Mouse (Mus musculus) hindbrain, embryonic 13.5 days (tissue): ENCODE results near the gene Dnajc7. TPM values are rescaled to one million over a fixed set of nuclear protein-coding genes. Genes with fewer than 3 reads are reported as not detected.
A peak's percentile ranks its signal among the peaks of the same experiment; 100 is the strongest.

Experiments
- ATAC-seq: fragments of 200-750 bp; cut with Nextera tagmentation; 2 replicates; pipeline ENCODE4 v1.8.0; 2017; ENCODE audit warnings: moderate TSS enrichment; ENCODE audit not compliant: low FRiP score
- H3K27ac ChIP-seq: fragments of 300-500 bp; sonication (generic); 2 replicates; pipeline ENCODE4 v1.5.1; 2015; ENCODE audit warnings: inconsistent platforms, mild to moderate bottlenecking, moderate library complexity
- H3K27me3 ChIP-seq: fragments of 300-500 bp; sonication (generic); 2 replicates; pipeline ENCODE4 v1.6.1; 2015; ENCODE audit warnings: mild to moderate bottlenecking, inconsistent platforms
- H3K36me3 ChIP-seq: fragments of 300-500 bp; sonication (generic); 2 replicates; pipeline ENCODE4 v1.6.1; 2015; ENCODE audit warnings: mild to moderate bottlenecking, inconsistent platforms
- H3K4me1 ChIP-seq: fragments of 300-500 bp; sonication (generic); replicated peaks from 2 replicates; pipeline ENCODE4 v1.6.1; 2015; ENCODE audit warnings: inconsistent platforms
- H3K4me2 ChIP-seq: fragments of 300-500 bp; sonication (generic); 2 replicates; pipeline ENCODE4 v1.6.1; 2015; ENCODE audit warnings: inconsistent platforms, mild to moderate bottlenecking, moderate library complexity
- H3K4me3 ChIP-seq: fragments of 300-500 bp; sonication (generic); 2 replicates; pipeline ENCODE4 v1.5.1; 2015; ENCODE audit warnings: mild to moderate bottlenecking, inconsistent platforms
- H3K9ac ChIP-seq: fragments of 300-500 bp; sonication (generic); 2 replicates; pipeline ENCODE4 v1.6.1; 2015; ENCODE audit warnings: mild to moderate bottlenecking, inconsistent platforms
- H3K9me3 ChIP-seq: fragments of 300-500 bp; sonication (generic); 2 replicates; pipeline ENCODE4 v1.6.1; 2016; ENCODE audit warnings: inconsistent platforms
- WGBS: fragments of 180-500 bp; shearing (Covaris S2); methylation state at CpG from one replicate; pipeline ENCODE4 v1.1.7; 2015; 5-methylcytosine and 5-hydroxymethylcytosine counted together
- polyA plus RNA-seq: library from polyadenylated mRNA; unstranded; fragments of >200 nt; fragmentation: Nextera tagmentation; extraction: Ambion mirVana; gene quantifications from 2 replicates; pipeline ENCODE4 v1.2.1, GENCODE M21; 2015

The Dnajc7 gene
- polyA plus RNA-seq, 1 experiment from 2014 or later: 308 TPM

DNA sequence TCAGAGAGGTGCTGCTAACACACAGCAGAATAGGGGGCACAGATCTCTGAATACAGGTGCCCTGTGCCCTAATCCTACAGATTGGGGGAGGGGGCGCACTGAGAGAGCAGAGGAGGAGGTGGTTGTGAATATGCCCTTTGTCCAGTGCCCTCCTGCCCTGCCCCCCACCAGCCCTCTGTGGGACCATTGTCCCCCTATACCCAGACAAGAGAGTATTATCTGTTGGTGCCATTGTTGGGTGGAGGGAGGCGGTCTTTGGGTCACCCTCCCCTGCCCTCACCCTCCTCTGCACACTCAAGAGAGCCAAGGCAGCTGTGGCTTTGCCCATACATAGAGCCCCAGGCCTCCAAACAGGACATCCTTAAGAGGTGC, 44.5 kb downstream of the Dnajc7 start:
- peaks cover 13% of the 10 kb centered on the region for H3K27me3 ChIP-seq
- peak; percentile 30 for ATAC-seq

DNA sequence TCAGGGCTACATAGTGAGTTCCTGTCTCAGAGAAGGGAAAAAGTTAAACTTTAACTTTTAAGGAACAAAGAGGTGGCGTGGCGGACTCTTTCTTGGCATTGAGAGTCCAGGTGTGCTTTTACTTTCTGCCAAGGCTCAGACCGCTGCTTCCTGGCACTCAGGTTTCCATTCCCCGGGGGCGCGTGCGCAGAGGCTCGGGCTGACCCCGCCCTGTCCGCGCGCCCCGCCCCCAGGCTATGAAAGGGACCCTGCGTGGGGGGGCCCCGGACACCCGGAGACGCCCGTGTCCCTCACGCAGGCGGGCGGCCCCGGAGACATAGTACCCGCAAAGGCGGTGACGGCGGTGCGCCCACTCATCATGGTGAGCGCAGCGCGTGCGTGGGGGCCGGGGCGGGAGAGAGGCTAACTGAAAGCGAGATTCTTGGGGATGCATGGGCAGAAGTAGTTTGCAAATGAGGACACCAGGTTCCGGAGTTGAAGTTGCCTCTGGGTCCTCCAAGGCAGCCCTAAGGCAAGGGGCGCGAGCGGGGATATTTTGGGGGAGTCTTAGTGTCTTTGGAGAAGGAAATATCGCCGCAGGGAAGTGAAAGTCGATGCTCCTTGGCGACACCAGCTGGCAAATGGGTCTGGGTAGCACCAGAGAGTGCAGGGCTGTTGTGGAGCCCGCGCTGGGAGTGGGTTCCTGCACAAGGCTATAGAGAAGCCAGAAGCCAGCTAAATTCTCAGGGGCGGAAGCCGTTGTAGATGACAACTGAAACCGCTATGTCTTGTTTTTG, 45.1 kb downstream of the Dnajc7 start, which contains the start of gene Cnp:
Gene Cnp, plus strand, starts transcription at position 197 of the 776 bp plus-strand sequence.
- Histone ChIP-seq H3K27me3 (peaks cover 13% of the 10 kb centered on the region), H3K9me3 (no peaks in the 10 kb centered on the region), H3K9ac (peak within 1 kb of the TSS; percentile 78), H3K36me3 (peaks cover 20% of the 10 kb centered on the region), H3K4me3 (peak within 1 kb of the TSS; percentile 58), H3K27ac (peak within 1 kb of the TSS; percentile 69; the same call in 1 of the 2 replicates), H3K4me1 (peaks cover 42% of the 10 kb centered on the region), H3K4me2 (peak within 1 kb of the TSS; percentile 80)
- ATAC-seq: peak; percentile 70
- 2% methylated on average over 46 of the region's 47 CpGs for WGBS

More for the DNA sequence above, 44.5 kb downstream of the Dnajc7 start:
- peak overlapping the region; percentile 80 for H3K4me2 ChIP-seq
- no peaks in the 10 kb centered on the region for H3K9me3 ChIP-seq
- WGBS: 19% methylated on average over 2 of the region's 2 CpGs
- peaks cover 25% of the 10 kb centered on the region for H3K36me3 ChIP-seq
- H3K9ac ChIP-seq: peak overlapping the region; percentile 78
- H3K4me1 ChIP-seq: peaks cover 42% of the 10 kb centered on the region
- peak overlapping the region; percentile 58 for H3K4me3 ChIP-seq
- H3K27ac ChIP-seq: peak overlapping the region; percentile 69; the same call in 1 of the 2 replicates

DNA sequence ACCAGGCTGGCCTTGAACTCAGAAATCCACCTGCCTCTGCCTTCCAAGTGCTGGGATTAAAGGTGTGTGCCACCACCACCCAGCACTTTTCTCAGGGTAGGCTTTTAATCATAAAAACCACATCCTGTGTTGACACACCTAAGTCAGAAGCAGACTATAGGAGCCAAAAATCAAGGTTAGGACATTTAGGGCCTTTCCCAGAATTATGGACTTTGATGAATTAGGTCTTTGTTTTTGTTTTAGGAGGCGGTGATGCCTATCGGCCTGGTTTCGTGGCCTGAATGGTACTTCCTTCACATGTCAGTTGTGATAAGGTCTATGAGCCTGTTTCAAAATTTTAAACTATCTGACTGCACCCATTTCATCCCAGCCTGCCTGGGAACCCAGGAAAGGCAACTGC, 45.8 kb downstream of the Dnajc7 start:
- Histone ChIP-seq H3K9me3 (no peaks in the 10 kb centered on the region), H3K27me3 (peaks cover 13% of the 10 kb centered on the region), H3K9ac (no peak overlapping the region), H3K4me1 (peaks cover 42% of the 10 kb centered on the region), H3K4me2 (peak overlapping the region; percentile 80), H3K36me3 (peaks cover 13% of the 10 kb centered on the region), H3K27ac (no peak overlapping the region), H3K4me3 (peak overlapping the region; percentile 58)
- 95% methylated on average over 3 of the region's 3 CpGs for WGBS
- no peak for ATAC-seq

GRCm38 (mm10) chr11:100571202-100571567, 48.8 kb downstream of the Dnajc7 start:
- Histone ChIP-seq H3K36me3 (no peaks in the 10 kb centered on the region), H3K4me2 (peak overlapping the region; percentile 54)

GRCm38 (mm10) chr11:100570430-100571201, 49.4 kb downstream of the Dnajc7 start:
- H3K27me3 ChIP-seq: peaks cover 13% of the 10 kb centered on the region
- peak overlapping the region; percentile 63 for H3K9ac ChIP-seq
- H3K4me1 ChIP-seq: peaks cover 24% of the 10 kb centered on the region
- H3K9me3 ChIP-seq: no peaks in the 10 kb centered on the region
- peak overlapping the region; percentile 17 for H3K4me3 ChIP-seq
- H3K36me3 ChIP-seq: no peaks in the 10 kb centered on the region
- no peak overlapping the region for H3K27ac ChIP-seq
- WGBS: 14% methylated on average over 8 of the region's 8 CpGs
- ATAC-seq: peak; percentile 43; the same call in 1 of the 2 replicates
- H3K4me2 ChIP-seq: peak overlapping the region; percentile 54

More at GRCm38 (mm10) chr11:100571202-100571567, 48.8 kb downstream of the Dnajc7 start:
- ATAC-seq: peak; percentile 37; the same call in 1 of the 2 replicates
- Histone ChIP-seq H3K27ac (no peak overlapping the region), H3K9ac (peak overlapping the region; percentile 63), H3K9me3 (no peaks in the 10 kb centered on the region), H3K27me3 (peaks cover 13% of the 10 kb centered on the region), H3K4me3 (peak overlapping the region; percentile 17), H3K4me1 (peaks cover 30% of the 10 kb centered on the region)
- WGBS: 12% methylated on average over 16 of the region's 16 CpGs

DNA sequence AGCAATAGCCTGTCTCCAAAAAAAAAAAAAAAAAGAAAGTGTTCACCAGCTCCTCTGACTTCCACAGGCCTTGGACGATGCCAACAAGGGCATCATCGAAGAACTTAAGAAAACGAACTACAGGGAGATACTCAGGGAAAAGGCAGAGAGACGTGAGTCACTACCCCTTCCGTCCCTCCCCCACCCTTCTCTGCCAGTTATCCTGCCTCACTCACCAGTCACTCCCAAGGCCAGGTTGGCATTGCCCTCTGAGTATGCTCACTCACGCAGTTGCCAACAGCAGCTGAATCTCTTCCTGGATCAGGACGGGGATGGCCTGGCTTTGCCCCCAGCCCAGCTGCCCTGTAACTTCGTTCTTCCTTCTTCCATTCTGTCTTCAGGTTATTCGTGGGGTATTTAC, 50.2 kb downstream of the Dnajc7 start:
- no peak overlapping the region for H3K9ac ChIP-seq
- H3K4me2 ChIP-seq: no peak overlapping the region
- peaks cover 13% of the 10 kb centered on the region for H3K27me3 ChIP-seq
- H3K4me1 ChIP-seq: peaks cover 16% of the 10 kb centered on the region
- no peaks in the 10 kb centered on the region for H3K36me3 ChIP-seq
- WGBS: 71% methylated on average over 9 of the region's 9 CpGs
- no peak overlapping the region for H3K4me3 ChIP-seq
- no peak overlapping the region for H3K27ac ChIP-seq
- H3K9me3 ChIP-seq: no peaks in the 10 kb centered on the region
- ATAC-seq: no peak

GRCm38 (mm10) chr11:100568692-100569091, 51.3 kb downstream of the Dnajc7 start:
- 0 out of 2 replicates have a peak overlapping the region, but pooled peaks have one; percentile 3 for H3K9ac ChIP-seq
- no peak overlapping the region for H3K4me3 ChIP-seq
- no peak overlapping the region for H3K4me2 ChIP-seq
- WGBS: 89% methylated on average over 8 of the region's 8 CpGs
- H3K9me3 ChIP-seq: no peaks in the 10 kb centered on the region
- H3K27ac ChIP-seq: no peak overlapping the region
- no peaks in the 10 kb centered on the region for H3K36me3 ChIP-seq
- H3K27me3 ChIP-seq: peaks cover 13% of the 10 kb centered on the region
- ATAC-seq: no peak
- peaks cover 13% of the 10 kb centered on the region for H3K4me1 ChIP-seq

GRCm38 (mm10) chr11:100567815-100568245, 52.1 kb downstream of the Dnajc7 start:
- H3K9me3 ChIP-seq: no peaks in the 10 kb centered on the region
- H3K36me3 ChIP-seq: no peaks in the 10 kb centered on the region
- peaks cover 13% of the 10 kb centered on the region for H3K4me1 ChIP-seq
- H3K27me3 ChIP-seq: peaks cover 13% of the 10 kb centered on the region
- ATAC-seq: no peak
- H3K4me2 ChIP-seq: no peak overlapping the region
- H3K9ac ChIP-seq: no peak overlapping the region
- H3K4me3 ChIP-seq: no peak overlapping the region
- H3K27ac ChIP-seq: no peak overlapping the region
- WGBS: 57% methylated on average over 9 of the region's 9 CpGs

- Histone ChIP-seq H3K4me1 (peaks cover 13% of the 10 kb centered on the region), H3K9ac (no peak overlapping the region), H3K27ac (no peak overlapping the region), H3K4me3 (no peak overlapping the region), H3K9me3 (no peaks in the 10 kb centered on the region), H3K4me2 (no peak overlapping the region), H3K36me3 (no peaks in the 10 kb centered on the region), H3K27me3 (peaks cover 10% of the 10 kb centered on the region)
- WGBS: 84% methylated on average over 5 of the region's 5 CpGs
- no peak for ATAC-seq
Observed at GRCm38 (mm10) chr11:100567229-100567628, 52.7 kb downstream of the Dnajc7 start.

DNA sequence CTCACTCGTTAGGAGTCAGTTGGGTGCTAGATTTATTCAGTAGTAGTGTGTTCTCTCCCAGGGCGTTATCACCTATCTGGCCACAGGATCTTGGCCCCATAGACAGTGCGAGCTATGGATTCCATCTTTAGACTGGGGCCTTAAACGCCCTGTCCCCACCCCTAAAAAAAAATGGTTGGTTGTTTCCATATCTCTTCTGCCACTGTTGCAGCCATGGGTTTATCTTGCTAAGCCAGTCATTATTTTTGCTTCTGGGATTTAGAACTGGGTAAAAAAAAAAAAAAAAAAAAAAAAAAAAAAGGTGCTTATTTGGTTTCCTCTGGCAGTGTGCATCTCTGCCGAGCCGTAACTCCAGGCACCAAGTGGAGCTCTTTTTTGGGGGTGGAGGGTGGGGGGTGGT, 55.3 kb downstream of the Dnajc7 start:
- no peaks in the 10 kb centered on the region for H3K4me1 ChIP-seq
- no peak for ATAC-seq
- H3K27me3 ChIP-seq: no peaks in the 10 kb centered on the region
- no peaks in the 10 kb centered on the region for H3K9me3 ChIP-seq
- whole genome bisulfite sequencing: 93% methylated on average over 6 of the region's 6 CpGs
- H3K9ac ChIP-seq: no peak overlapping the region
- H3K4me3 ChIP-seq: no peak overlapping the region
- no peak overlapping the region for H3K4me2 ChIP-seq
- no peak overlapping the region for H3K27ac ChIP-seq
- H3K36me3 ChIP-seq: no peaks in the 10 kb centered on the region

DNA sequence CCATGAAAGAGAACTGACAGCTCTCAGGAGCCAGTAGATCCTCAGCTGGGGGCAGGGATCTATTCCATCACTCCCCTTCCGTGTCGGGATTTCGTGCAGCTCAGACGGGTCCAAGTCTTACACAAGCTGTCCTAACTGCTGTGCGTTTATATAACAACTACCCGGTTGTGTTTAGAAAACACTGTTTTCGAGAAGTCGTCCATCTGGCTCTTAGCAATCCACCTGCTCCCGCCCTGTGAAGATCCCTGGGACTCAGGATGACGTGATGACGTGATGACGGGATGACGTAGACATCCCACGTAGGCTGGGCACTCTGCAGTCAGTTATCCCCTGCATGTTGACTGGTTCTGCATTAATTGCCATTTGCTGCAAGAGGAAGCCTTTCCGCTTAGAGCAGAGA, 55.7 kb downstream of the Dnajc7 start:
- Histone ChIP-seq H3K4me1 (no peaks in the 10 kb centered on the region), H3K4me2 (no peak overlapping the region), H3K27ac (no peak overlapping the region), H3K27me3 (no peaks in the 10 kb centered on the region), H3K9ac (no peak overlapping the region), H3K36me3 (no peaks in the 10 kb centered on the region), H3K4me3 (no peak overlapping the region), H3K9me3 (no peaks in the 10 kb centered on the region)
- no peak for ATAC-seq
- 79% methylated on average over 15 of the region's 15 CpGs for WGBS

DNA sequence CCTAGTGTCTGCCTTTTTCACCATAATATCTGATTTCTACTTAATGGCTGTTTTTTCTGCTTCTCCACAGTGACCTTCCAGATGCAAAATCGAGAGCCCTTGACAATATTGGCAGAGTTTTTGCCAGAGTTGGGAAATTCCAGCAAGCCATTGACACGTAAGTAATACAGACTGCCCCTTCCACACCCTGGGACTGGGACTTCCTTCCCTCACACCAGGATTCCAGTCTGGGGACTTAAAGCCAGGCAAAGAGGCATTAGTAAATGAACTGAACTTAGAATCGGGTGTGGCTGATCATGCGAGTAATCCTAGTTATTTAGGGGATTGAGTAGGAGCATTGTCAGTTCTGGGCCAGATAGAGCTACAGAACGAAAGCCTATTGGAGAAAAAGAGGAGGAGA, 58.2 kb downstream of the Dnajc7 start:
- H3K36me3 ChIP-seq: no peaks in the 10 kb centered on the region
- no peak overlapping the region for H3K4me3 ChIP-seq
- no peak overlapping the region for H3K27ac ChIP-seq
- no peak for ATAC-seq
- no peaks in the 10 kb centered on the region for H3K9me3 ChIP-seq
- no peak overlapping the region for H3K9ac ChIP-seq
- H3K4me1 ChIP-seq: no peaks in the 10 kb centered on the region
- no peaks in the 10 kb centered on the region for H3K27me3 ChIP-seq
- H3K4me2 ChIP-seq: no peak overlapping the region
- 60% methylated on average over 5 of the region's 5 CpGs for WGBS
